Mouse (Mus musculus): ENCODE results near the gene Olfr215.
"Not testable (repeated sequence)": the region's sequence is repeated elsewhere in the genome, so short reads cannot be mapped to it uniquely, and the experiment has no call there.

Olfr215 gene

GRCm38 (mm10) chr6:116584095-116584494 lies at the start of gene Olfr215:
Olfr215 (minus strand) TSS chr6:116584195.
- DNase-seq (ENCODE audit: low spot score) = no peak

- peak; percentile 14 for DNase-seq (ENCODE audit: low spot score)
Measured at GRCm38 (mm10) chr6:116632129-116632528, 48.1 kb upstream of the Olfr215 start.

- DNase-seq (ENCODE audit: low spot score) = no peak
Measured at GRCm38 (mm10) chr6:116629766-116630165, 45.8 kb upstream of the Olfr215 start.

- DNase-seq (ENCODE audit: low spot score) = peak; percentile 35
Measured at GRCm38 (mm10) chr6:116628539-116629171, 44.7 kb upstream of the Olfr215 start, which contains the start of gene Zfp422. Zfp422 (minus strand) TSS chr6:116628999.

GRCm38 (mm10) chr6:116628095-116628494 lies 44.1 kb upstream of the Olfr215 start:
- DNase-seq (ENCODE audit: low spot score) = no peak

- DNase-seq (ENCODE audit: low spot score) = not testable (repeated sequence)
Measured at GRCm38 (mm10) chr6:116626417-116626816, 42.4 kb upstream of the Olfr215 start.

DNA sequence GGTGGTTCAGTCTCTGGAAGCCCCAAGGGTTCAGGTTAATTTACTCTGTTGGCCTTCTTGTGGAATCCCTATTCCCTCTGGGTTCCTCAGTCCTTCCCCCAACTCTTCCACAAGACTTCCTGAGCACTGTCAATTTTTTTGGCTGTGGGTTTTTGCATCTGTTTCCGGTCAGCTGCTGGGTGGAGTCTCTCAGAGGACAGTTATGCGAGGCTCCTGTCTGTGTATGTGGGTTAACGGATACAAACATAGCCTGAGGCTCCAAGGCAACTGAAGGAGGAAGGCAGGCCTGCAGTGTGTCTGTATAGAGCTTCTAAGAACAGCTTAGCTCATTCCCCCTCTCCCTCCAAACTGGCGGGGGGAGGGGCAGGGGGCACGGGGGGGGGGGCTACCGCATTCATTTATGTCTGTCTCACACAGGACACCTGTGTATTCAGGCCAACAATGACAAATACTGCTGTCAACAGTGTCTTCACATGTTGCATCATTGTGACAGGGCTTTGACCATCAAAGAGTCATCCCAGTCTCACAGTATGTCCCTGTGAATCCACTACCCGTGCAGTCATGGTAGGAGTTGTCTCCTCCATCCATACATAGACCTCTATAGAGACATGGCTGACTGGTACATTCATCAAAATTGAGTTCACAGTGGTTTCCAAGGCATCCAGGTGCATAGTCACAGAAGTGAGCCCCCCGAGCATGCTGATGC lies 37.5 kb upstream of the Olfr215 start:
- DNase-seq (ENCODE audit: low spot score) = no peak

GRCm38 (mm10) chr6:116618073-116618472 lies 34.1 kb upstream of the Olfr215 start:
- DNase-seq (ENCODE audit: low spot score) = no peak

DNA sequence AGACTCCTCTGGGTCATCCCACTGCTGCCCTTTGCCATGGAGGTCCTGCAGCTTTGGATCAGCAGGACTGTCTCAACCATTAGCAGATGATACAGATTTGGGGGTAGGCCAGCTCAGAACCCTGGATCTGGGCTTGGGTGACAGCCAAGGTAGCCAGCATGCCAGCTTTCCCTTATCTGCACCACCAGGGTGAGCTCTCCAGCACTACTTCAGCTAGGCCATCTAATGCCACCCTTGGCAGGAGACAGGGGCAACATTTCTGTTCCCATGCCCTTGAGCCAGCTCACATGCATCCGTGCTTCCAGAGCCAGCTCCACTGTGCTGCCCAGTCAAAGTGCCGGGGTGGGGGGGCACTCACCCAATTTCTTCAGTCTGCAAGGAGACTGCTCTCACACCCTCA lies 31.7 kb upstream of the Olfr215 start:
- DNase-seq (ENCODE audit: low spot score) = no peak

GRCm38 (mm10) chr6:116607230-116607629 lies 23.2 kb upstream of the Olfr215 start:
- DNase-seq (ENCODE audit: low spot score) = no peak

DNA sequence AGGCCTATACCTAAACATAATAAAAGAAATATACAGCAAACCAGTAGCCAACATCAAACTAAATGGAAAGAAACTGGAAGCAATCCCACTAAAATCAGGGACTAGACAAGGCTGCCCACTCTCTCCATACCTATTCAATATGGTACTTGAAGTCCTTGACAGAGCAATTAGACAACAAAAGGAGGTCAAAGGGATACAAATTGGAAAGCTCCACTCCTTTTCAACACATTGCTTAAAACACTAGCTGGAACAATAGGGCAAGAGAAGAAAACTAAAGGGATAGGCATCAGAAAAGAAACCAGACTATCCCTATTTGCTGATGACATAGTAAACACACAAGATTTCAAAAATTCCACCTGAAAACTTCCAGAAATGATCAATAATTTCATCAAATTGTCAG lies 17.0 kb upstream of the Olfr215 start:
- DNase-seq (ENCODE audit: low spot score) = not testable (repeated sequence)

GRCm38 (mm10) chr6:116569834-116570233 lies 14.2 kb downstream of the Olfr215 start:
- no peak for DNase-seq (ENCODE audit: low spot score)

- DNase-seq (ENCODE audit: low spot score) = no peak
Measured at GRCm38 (mm10) chr6:116554952-116555351, 29.0 kb downstream of the Olfr215 start.

DNA sequence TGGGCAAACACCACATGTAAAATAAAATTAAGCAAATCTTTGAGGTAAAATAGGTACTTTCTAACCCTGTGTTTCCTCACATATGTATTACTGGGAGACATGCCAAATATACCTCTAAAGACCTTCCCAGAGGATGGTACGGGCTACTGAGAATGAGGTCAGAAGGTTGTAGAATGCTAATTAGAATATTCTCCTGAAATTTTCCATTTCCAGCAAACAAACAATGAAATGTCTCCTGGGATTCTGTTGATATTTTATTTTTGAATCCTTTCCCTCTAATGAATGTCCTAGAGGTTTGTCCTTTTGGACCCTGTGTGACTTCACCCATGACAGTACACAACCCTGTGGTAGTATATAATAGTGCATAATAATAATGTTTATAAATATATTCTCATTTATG lies 30.1 kb downstream of the Olfr215 start, which contains the start of gene Olfr214:
Olfr214 (plus strand) TSS at position 301 of the 400 bp plus-strand sequence.
- no peak for DNase-seq (ENCODE audit: low spot score)

DNA sequence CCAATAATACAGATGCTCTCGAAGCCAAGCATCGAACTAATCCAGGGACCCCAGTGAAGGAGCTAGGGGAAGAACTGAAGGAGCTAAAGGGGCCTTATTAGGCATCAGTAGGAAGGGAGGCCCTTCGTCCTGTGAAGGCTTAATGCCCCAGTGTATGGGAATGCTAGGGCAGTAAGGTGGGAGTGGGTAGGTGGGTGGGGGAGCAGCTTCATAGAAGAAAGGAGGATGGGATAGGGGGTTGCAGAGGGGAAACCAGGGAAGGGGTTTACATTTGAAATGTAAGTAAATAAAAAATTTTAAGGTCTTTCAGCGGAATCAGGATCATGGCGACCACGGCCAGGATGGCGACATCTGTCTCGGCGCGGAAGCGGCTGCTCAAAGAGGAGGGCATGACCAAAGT lies 33.2 kb downstream of the Olfr215 start, which contains the start of gene Gm5580:
Gm5580 (plus strand) TSS at position 301 of the 400 bp plus-strand sequence.
- DNase-seq (ENCODE audit: low spot score) = not testable (repeated sequence)

GRCm38 (mm10) chr6:116542500-116542899 lies 41.5 kb downstream of the Olfr215 start:
- no peak for DNase-seq (ENCODE audit: low spot score)

DNA sequence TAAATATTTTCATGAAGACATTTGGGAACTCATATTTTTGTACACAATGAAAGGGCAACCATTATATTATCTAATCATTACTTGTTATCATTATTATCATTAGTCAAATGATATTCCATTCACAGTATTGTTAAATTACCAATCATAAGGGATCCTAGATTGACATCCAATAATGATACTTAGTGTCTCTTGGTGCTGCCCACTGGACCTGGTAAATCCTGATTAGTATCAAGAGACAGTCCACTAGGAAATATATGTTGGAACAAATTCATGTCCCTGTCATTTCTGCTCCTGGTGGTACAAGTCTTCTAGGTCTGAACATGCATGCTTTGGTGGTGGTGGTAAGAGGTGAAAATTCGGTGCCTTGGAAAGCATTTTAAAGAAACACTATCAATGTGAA lies 45.8 kb downstream of the Olfr215 start, which contains the start of gene Olfr213:
Olfr213 (plus strand) TSS at position 301 of the 400 bp plus-strand sequence.
- DNase-seq (ENCODE audit: low spot score) = no peak
